Mouse (Mus musculus): Measurements from ENCODE around the gene Cdkal1.

DNA sequence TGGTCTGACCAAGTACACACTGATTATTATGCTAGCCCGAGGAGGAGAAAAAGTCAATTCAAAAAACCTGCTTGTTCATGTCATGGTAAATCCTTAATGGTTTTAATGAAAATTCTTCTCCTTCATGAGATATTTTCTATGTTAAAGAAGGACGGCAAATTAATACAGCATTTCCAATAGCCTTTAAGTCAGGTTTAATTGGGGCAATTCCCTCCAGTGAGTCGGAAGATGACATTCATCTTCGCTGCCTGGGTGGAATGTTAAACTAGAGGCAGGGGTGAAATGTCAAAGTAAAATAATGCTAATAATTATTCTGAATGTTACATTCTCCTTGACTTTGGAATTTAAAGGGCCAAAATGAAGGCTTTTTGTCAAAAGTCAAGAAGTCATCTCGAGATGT lies 633.8 kb downstream of the Cdkal1 start:
- TF ChIP-seq POLR2A (IDR thresholded peaks at IDR 0.05; ENCODE audit: borderline replicate concordance, extremely low read depth, insufficient read depth, insufficient read length, poor library complexity, severe bottlenecking) (no peak), CTCF (IDR thresholded peaks at IDR 0.05; ENCODE audit: borderline replicate concordance, extremely low read depth, insufficient read depth, insufficient read length) (no peak)

Data from brain, embryonic 14.5 days (tissue).